16 mouse cellular contexts compared by ENCODE assay signal in the genomic region with DNA sequence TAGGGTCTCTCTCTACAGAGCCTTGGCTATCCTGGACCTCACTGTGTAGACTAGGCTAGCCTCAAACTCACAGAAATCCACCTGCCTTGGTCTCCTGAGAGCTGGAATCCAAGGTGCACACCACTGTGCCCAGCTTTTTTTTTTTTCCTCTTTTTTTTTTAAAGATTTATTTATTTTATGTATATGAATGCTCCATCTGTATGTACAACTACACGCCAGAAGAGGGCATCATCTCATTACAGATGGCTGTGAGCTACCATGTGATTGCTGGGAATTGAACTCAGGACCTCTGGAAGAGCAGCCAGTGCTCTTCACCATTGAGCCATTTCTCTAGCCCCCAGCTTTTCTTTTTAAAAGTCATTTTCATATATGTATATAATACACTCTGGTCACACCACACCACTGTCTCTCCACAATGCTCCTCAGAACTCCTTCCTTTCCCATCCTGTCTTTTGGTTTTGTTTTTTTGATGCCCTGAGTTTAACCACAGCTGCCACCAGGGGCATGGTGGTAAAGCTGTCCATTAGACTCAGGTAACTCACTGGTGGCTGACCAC. TPM values are rescaled to one million over a fixed set of nuclear protein-coding genes. Genes with fewer than 3 reads are reported as not detected.
A peak's percentile ranks its signal among the peaks of the same experiment; 100 is the strongest.
DNase-seq lines count a peak whose midpoint lies in the region; TF ChIP-seq lines count a peak whose summit lies in the region.
"Had no signal": no experiment of that assay in that cellular context is flagged by ENCODE, and none has a peak within 500 bp of the region (broad histone marks: within the 10 kb centered on the region; RNA-seq: fewer than 3 reads in every experiment).

No protein-coding gene starts in this region.

- TF ChIP-seq EP300 in MEL (IDR thresholded peaks at IDR 0.05; ENCODE audit: low read depth in 1 of 2, low read length in 2 of 2): no peak

- peak; percentile 55 for TF ChIP-seq CTCF in layer of hippocampus, adult 2 months (conservative IDR thresholded peaks at IDR 0.05)
- peak; percentile 27 to 68 (median 48); a peak in 5 of 6 replicates for TF ChIP-seq CTCF in MEL (IDR thresholded peaks at IDR 0.05 in 2 of 3, conservative IDR thresholded peaks at IDR 0.05 in 1 of 3; ENCODE audit: control insufficient read depth in 1 of 3, insufficient read depth in 1 of 3, low read depth in 2 of 3, low read length in 3 of 3, poor library complexity in 1 of 3, severe bottlenecking in 1 of 3)

- peaks cover 20% of the 10 kb centered on the region for H3K79me2 ChIP-seq in MEL (ENCODE audit: control insufficient read depth, insufficient read depth, low read length, poor library complexity)

- DNase-seq in layer of hippocampus, adult 2 months (ENCODE audit: low spot score in 2 of 2): no peak
- DNase-seq in layer of hippocampus, adult 9-11 months: no peak
- peak; percentile 28 for DNase-seq in thymus, postnatal 14 days
- no peak for DNase-seq in thymus, adult 18-20 months
- DNase-seq in MEL (ENCODE audit: low read depth, low spot score): peak; percentile 77
- DNase-seq in splenic B cell, adult 2 months (ENCODE audit: low read depth, low spot score): peak; percentile 66
- no peak for DNase-seq in adrenal gland, adult 18-20 months (ENCODE audit: low spot score in 2 of 2)
- no peak for DNase-seq in heart, adult 9 months (ENCODE audit: low spot score in 2 of 2)
- DNase-seq: cerebellum, postnatal 10 days; lung, adult 18-20 months; right cerebral cortex, postnatal 25 days; thymus, postnatal 4 days had no signal

- TF ChIP-seq POLR2A in MEL (IDR thresholded peaks at IDR 0.05; ENCODE audit: control insufficient read depth in 1 of 2, insufficient read depth in 1 of 2, low read depth in 1 of 2, low read length in 2 of 2, poor library complexity in 1 of 2): no peak

- no peak overlapping the region for H3K27ac ChIP-seq in layer of hippocampus, adult 2 months
- H3K27ac ChIP-seq in MEL (ENCODE audit: control insufficient read depth, low read depth, low read length): no peak overlapping the region
- H3K27ac ChIP-seq: embryonic facial prominence, embryonic 10.5 days; hindbrain, embryonic 13.5 days had no signal

- peaks cover 12 to 16% of the 10 kb centered on the region in 2 experiments; a peak in 3 of 4 replicates for H3K4me1 ChIP-seq in MEL (ENCODE audit: control insufficient read depth in 1 of 2, insufficient read depth in 2 of 2, low read length in 2 of 2)

- peak; percentile 77 for TF ChIP-seq RAD21 in MEL (IDR thresholded peaks at IDR 0.05; ENCODE audit: low read depth, low read length)

- peaks cover 12 to 23% of the 10 kb centered on the region in 2 experiments for H3K36me3 ChIP-seq in MEL (ENCODE audit: control insufficient read depth in 1 of 2, insufficient read depth in 2 of 2, low read length in 2 of 2)
- H3K36me3 ChIP-seq in splenic B cell, adult 2 months (ENCODE audit: control insufficient read depth, insufficient read depth, low read length, poor library complexity, severe bottlenecking): peaks cover 4% of the 10 kb centered on the region; the same call in 1 of the 2 replicates

- no peaks in the 10 kb centered on the region for H3K27me3 ChIP-seq in MEL (ENCODE audit: control insufficient read depth in 1 of 2, insufficient read depth in 2 of 2, low read length in 2 of 2)
- H3K27me3 ChIP-seq in splenic B cell, adult 2 months (ENCODE audit: control insufficient read depth, insufficient read depth, low read length, poor library complexity, severe bottlenecking): no peaks in the 10 kb centered on the region
- H3K27me3 ChIP-seq: hindbrain, embryonic 13.5 days had no signal

- no peaks in the 10 kb centered on the region for H3K9me3 ChIP-seq in MEL (replicated peaks; ENCODE audit: insufficient read depth, low read length)
- H3K9me3 ChIP-seq: embryonic facial prominence, embryonic 10.5 days; hindbrain, embryonic 13.5 days had no signal

- no peak overlapping the region for H3K4me3 ChIP-seq in layer of hippocampus, adult 2 months
- H3K4me3 ChIP-seq in MEL (ENCODE audit: control insufficient read depth in 1 of 2, insufficient read depth in 1 of 2, low read depth in 2 of 2, low read length in 2 of 2): no peak overlapping the region
- H3K4me3 ChIP-seq: embryonic facial prominence, embryonic 10.5 days; hindbrain, embryonic 13.5 days had no signal

- no peak overlapping the region for H3K9ac ChIP-seq in MEL (ENCODE audit: control insufficient read depth, low read depth, low read length, poor library complexity, severe bottlenecking)
- H3K9ac ChIP-seq: hindbrain, embryonic 13.5 days had no signal

TF ChIP-seq in MEL, 35 proteins besides CTCF, POLR2A, EP300 and RAD21 (continues in another document):
- no peak for TF ChIP-seq MEF2A (IDR thresholded peaks at IDR 0.05; ENCODE audit: extremely low read depth, insufficient replicate concordance, low read depth, low read length, poor library complexity, severe bottlenecking)
- peak; percentile 89 for TF ChIP-seq MYC (IDR thresholded peaks at IDR 0.05; ENCODE audit: low read depth, low read length)
- no peak for TF ChIP-seq MYB (IDR thresholded peaks at IDR 0.05; ENCODE audit: low read depth, low read length)
- no peak for TF ChIP-seq GABPA (IDR thresholded peaks at IDR 0.05; ENCODE audit: low read depth, low read length)
- peak; percentile 75 for TF ChIP-seq ZC3H11A (IDR thresholded peaks at IDR 0.05; ENCODE audit: low read depth, low read length)
- no peak for TF ChIP-seq GATA1 (IDR thresholded peaks at IDR 0.05; ENCODE audit: low read depth, low read length)
- peak; percentile 57; the same call in 1 of the 2 replicates for TF ChIP-seq TBP (IDR thresholded peaks at IDR 0.05; ENCODE audit: low read depth, low read length)
- no peak for TF ChIP-seq KAT2A (conservative IDR thresholded peaks at IDR 0.05; ENCODE audit: low read depth, low read length)
- peak; percentile 97 for TF ChIP-seq ZNF384 (IDR thresholded peaks at IDR 0.05; ENCODE audit: low read depth, low read length)
- TF ChIP-seq MAX (IDR thresholded peaks at IDR 0.05; ENCODE audit: low read length): peak; percentile 47; the same call in 1 of the 2 replicates
- TF ChIP-seq CHD1 (IDR thresholded peaks at IDR 0.05; ENCODE audit: low read depth, low read length): no peak
- no peak for TF ChIP-seq E2F4 (IDR thresholded peaks at IDR 0.05; ENCODE audit: borderline replicate concordance, low read depth, low read length)
- no peak for TF ChIP-seq ELF1 (IDR thresholded peaks at IDR 0.05; ENCODE audit: low read depth, low read length)
- no peak for TF ChIP-seq UBTF (IDR thresholded peaks at IDR 0.05; ENCODE audit: borderline replicate concordance, insufficient read depth, low read depth, low read length)
- peak; percentile 44; the same call in 1 of the 2 replicates for TF ChIP-seq MXI1 (IDR thresholded peaks at IDR 0.05; ENCODE audit: low read depth, low read length)
- TF ChIP-seq MAFK (IDR thresholded peaks at IDR 0.05; ENCODE audit: borderline replicate concordance, low read depth, low read length): no peak
- TF ChIP-seq BHLHE40 (IDR thresholded peaks at IDR 0.05; ENCODE audit: borderline replicate concordance, low read depth, low read length): no peak
- TF ChIP-seq USF1 (IDR thresholded peaks at IDR 0.05; ENCODE audit: low read depth, low read length): peak; percentile 71
- TF ChIP-seq MAZ (IDR thresholded peaks at IDR 0.05; ENCODE audit: low read depth, low read length): no peak
- no peak for TF ChIP-seq USF2 (IDR thresholded peaks at IDR 0.05; ENCODE audit: borderline replicate concordance in 1 of 2, insufficient read depth in 1 of 2, low read depth in 1 of 2, low read length in 2 of 2)
- no peak for TF ChIP-seq TAL1 (IDR thresholded peaks at IDR 0.05; ENCODE audit: low read length)
- TF ChIP-seq JUND (IDR thresholded peaks at IDR 0.05; ENCODE audit: low read depth, low read length): no peak
- no peak; the same call in 1 of the 2 replicates for TF ChIP-seq RCOR1 (IDR thresholded peaks at IDR 0.05; ENCODE audit: low read depth, low read length)
- TF ChIP-seq ZMIZ1 (IDR thresholded peaks at IDR 0.05; ENCODE audit: low read depth, low read length): no peak
- no peak for TF ChIP-seq POLR2AphosphoS2 (IDR thresholded peaks at IDR 0.05; ENCODE audit: low read length)
- TF ChIP-seq SIN3A (IDR thresholded peaks at IDR 0.05; ENCODE audit: low read length): 0 out of 2 replicates have a peak, but pooled peaks have one; percentile 50
- TF ChIP-seq SMC3 (IDR thresholded peaks at IDR 0.05; ENCODE audit: low read depth, low read length): peak; percentile 63
- TF ChIP-seq NELFE (IDR thresholded peaks at IDR 0.05; ENCODE audit: low read depth, low read length): no peak

RNA-seq across cellular contexts. Expression of a gene that starts 2.4 kb away (rescaled TPM):
- 1 to 10 TPM; 6.2 to 8.8 TPM for total RNA-seq in layer of hippocampus, adult 2 months (2021)
- 4.3 and 5.1 TPM in 2 replicates for total RNA-seq in MEL (2012; rRNA removed)
- 1 to 10 TPM in 1 of 2 experiments, not detected in 1; 7.7 TPM for polyA plus RNA-seq in MEL (2012; ENCODE audit: insufficient read depth in 1 of 2, insufficient read length in 2 of 2, low read depth in 1 of 2, low replicate concordance in 2 of 2, missing spikeins in 1 of 2)
- total RNA-seq in adrenal gland, adult 18-20 months (2021): 10 to 100 TPM; 21.1 to 30.8 TPM

RNA-seq across cellular contexts. Expression of a gene that starts 2.5 kb away (rescaled TPM):
- total RNA-seq in layer of hippocampus, adult 2 months (2021): 100 to 1,000 TPM; 995 to 997 TPM
- total RNA-seq in MEL (2012; rRNA removed): 5,481 and 6,504 TPM in 2 replicates
- polyA plus RNA-seq in MEL (2012; ENCODE audit: insufficient read depth in 1 of 2, insufficient read length in 2 of 2, low read depth in 1 of 2, low replicate concordance in 2 of 2, missing spikeins in 1 of 2): 1,000 to 10,000 TPM in 1 of 2 experiments, not detected in 1; 2,476 TPM
- 1,000 to 10,000 TPM; 2,116 to 2,128 TPM for total RNA-seq in adrenal gland, adult 18-20 months (2021)

RNA-seq across cellular contexts. Expression of a gene that starts 15.5 kb away (rescaled TPM):
- 10 to 100 TPM; 44.3 to 45.3 TPM for total RNA-seq in layer of hippocampus, adult 2 months (2021)
- 76.0 and 107 TPM in 2 replicates for total RNA-seq in MEL (2012; rRNA removed)
- 100 to 1,000 TPM in 1 of 2 experiments, not detected in 1; 103 TPM for polyA plus RNA-seq in MEL (2012; ENCODE audit: insufficient read depth in 1 of 2, insufficient read length in 2 of 2, low read depth in 1 of 2, low replicate concordance in 2 of 2, missing spikeins in 1 of 2)
- 10 to 100 TPM; 66.2 to 72.2 TPM for total RNA-seq in adrenal gland, adult 18-20 months (2021)

RNA-seq across cellular contexts. Expression of a gene that starts 27.4 kb away (rescaled TPM):
- not detected for total RNA-seq in layer of hippocampus, adult 2 months (2021)
- 0.08 TPM in 1 of 2 replicates, not detected in the other for total RNA-seq in MEL (2012; rRNA removed)
- polyA plus RNA-seq in MEL (2012; ENCODE audit: insufficient read depth in 1 of 2, insufficient read length in 2 of 2, low read depth in 1 of 2, low replicate concordance in 2 of 2, missing spikeins in 1 of 2): under 1 TPM in 1 of 2 experiments, not detected in 1; 0.07 TPM
- under 1 TPM; 0.36 to 0.38 TPM for total RNA-seq in adrenal gland, adult 18-20 months (2021)
- total RNA-seq: layer of hippocampus, postnatal 14 days; megakaryocyte-erythroid progenitor cell, adult 5-6 weeks had no signal

RNA-seq across cellular contexts. Expression of a gene that starts 32.1 kb away (rescaled TPM):
- total RNA-seq in layer of hippocampus, adult 2 months (2021): 10 to 100 TPM; 42.5 to 45.5 TPM
- 47.2 and 58.5 TPM in 2 replicates for total RNA-seq in MEL (2012; rRNA removed)
- 10 to 100 TPM; 61.7 to 80.5 TPM for polyA plus RNA-seq in MEL (2012; ENCODE audit: insufficient read depth in 1 of 2, insufficient read length in 2 of 2, low read depth in 1 of 2, low replicate concordance in 2 of 2, missing spikeins in 1 of 2)
- total RNA-seq in adrenal gland, adult 18-20 months (2021): 100 to 1,000 TPM; 115 to 116 TPM

Comparison
In these comparisons a context has a peak if more than half of its experiments do, and no peak if none do; other contexts are left out.
1. DNase-seq: peak in thymus, postnatal 14 days (single experiment), MEL (single experiment) and splenic B cell, adult 2 months (single experiment); none in layer of hippocampus, adult 2 months (0 of 2), layer of hippocampus, adult 9-11 months (single experiment), thymus, adult 18-20 months (0 of 2), adrenal gland, adult 18-20 months (0 of 2) and heart, adult 9 months (0 of 2).